Mouse (Mus musculus): ENCODE measurements at regions not wholly inside any gene's neighbourhood (a gene's known extent, or its start where the extent isn't known, plus 50 kb on each side); places are given as distances from the start of the nearest gene placed in this dataset.

- no peaks in the 10 kb centered on the region for H3K36me3 ChIP-seq
- no peaks in the 10 kb centered on the region for H3K27me3 ChIP-seq (ENCODE audit: low read depth, poor library complexity, severe bottlenecking)
- no peak overlapping the region for H3K27ac ChIP-seq
- H3K9me3 ChIP-seq (replicated peaks): no peaks in the 10 kb centered on the region
- 87% methylated on average over 3 of the region's 3 CpGs for WGBS
- H3K4me3 ChIP-seq: no peak overlapping the region
- no peak for DNase-seq (ENCODE audit: low spot score)
- no peaks in the 10 kb centered on the region for H3K4me1 ChIP-seq
Measured at GRCm38 (mm10) chr1:125307223-125307622, 128.3 kb downstream of the Actr3 start.

GRCm38 (mm10) chr1:125298520-125299090 is 136.9 kb downstream of the Actr3 start:
- 90% methylated on average over 5 of the region's 5 CpGs for WGBS
- Histone ChIP-seq H3K4me3 (no peak overlapping the region), H3K27me3 (ENCODE audit: low read depth, poor library complexity, severe bottlenecking) (no peaks in the 10 kb centered on the region), H3K4me1 (no peaks in the 10 kb centered on the region), H3K36me3 (no peaks in the 10 kb centered on the region), H3K9me3 (replicated peaks) (no peaks in the 10 kb centered on the region), H3K27ac (no peak overlapping the region)
- DNase-seq (ENCODE audit: low spot score): no peak

GRCm38 (mm10) chr1:125295646-125296045 is 139.9 kb downstream of the Actr3 start:
- H3K9me3 ChIP-seq (replicated peaks): no peaks in the 10 kb centered on the region

GRCm38 (mm10) chr1:125290320-125291021 is 145.1 kb downstream of the Actr3 start:
- Histone ChIP-seq H3K9me3 (replicated peaks) (no peaks in the 10 kb centered on the region), H3K4me3 (no peak overlapping the region), H3K27ac (no peak overlapping the region), H3K36me3 (no peaks in the 10 kb centered on the region), H3K4me1 (no peaks in the 10 kb centered on the region), H3K27me3 (ENCODE audit: low read depth, poor library complexity, severe bottlenecking) (no peaks in the 10 kb centered on the region)
- DNase-seq (ENCODE audit: low spot score): no peak
- WGBS: 94% methylated on average over 12 of the region's 12 CpGs

More at GRCm38 (mm10) chr1:125295646-125296045, 139.9 kb downstream of the Actr3 start:
- Histone ChIP-seq H3K27me3 (ENCODE audit: low read depth, poor library complexity, severe bottlenecking) (no peaks in the 10 kb centered on the region), H3K4me3 (no peak overlapping the region), H3K4me1 (no peaks in the 10 kb centered on the region), H3K36me3 (no peaks in the 10 kb centered on the region), H3K27ac (no peak overlapping the region)
- WGBS: 94% methylated on average over 3 of the region's 3 CpGs
- DNase-seq (ENCODE audit: low spot score): no peak

GRCm38 (mm10) chr1:125286347-125286746 is 149.2 kb downstream of the Actr3 start:
- WGBS: 64% methylated on average over 2 of the region's 2 CpGs
- Histone ChIP-seq H3K9me3 (replicated peaks) (no peaks in the 10 kb centered on the region), H3K4me1 (no peaks in the 10 kb centered on the region), H3K4me3 (no peak overlapping the region), H3K27me3 (ENCODE audit: low read depth, poor library complexity, severe bottlenecking) (no peaks in the 10 kb centered on the region), H3K36me3 (no peaks in the 10 kb centered on the region), H3K27ac (no peak overlapping the region)
- no peak for DNase-seq (ENCODE audit: low spot score)

- no peak overlapping the region for H3K27ac ChIP-seq
- no peaks in the 10 kb centered on the region for H3K27me3 ChIP-seq (ENCODE audit: low read depth, poor library complexity, severe bottlenecking)
- no peaks in the 10 kb centered on the region for H3K4me1 ChIP-seq
- H3K9me3 ChIP-seq (replicated peaks): no peaks in the 10 kb centered on the region
- no peak for DNase-seq (ENCODE audit: low spot score)
- 87% methylated on average over 2 of the region's 2 CpGs for WGBS
- no peak overlapping the region for H3K4me3 ChIP-seq
- no peaks in the 10 kb centered on the region for H3K36me3 ChIP-seq
Measured at GRCm38 (mm10) chr1:125284693-125285092, 150.8 kb downstream of the Actr3 start.

- H3K27me3 ChIP-seq (ENCODE audit: low read depth, poor library complexity, severe bottlenecking): no peaks in the 10 kb centered on the region
- no peaks in the 10 kb centered on the region for H3K36me3 ChIP-seq
- no peaks in the 10 kb centered on the region for H3K9me3 ChIP-seq (replicated peaks)
- DNase-seq (ENCODE audit: low spot score): no peak
- WGBS: 83% methylated on average over 2 of the region's 2 CpGs
- no peak overlapping the region for H3K4me3 ChIP-seq
- H3K4me1 ChIP-seq: no peaks in the 10 kb centered on the region
- H3K27ac ChIP-seq: no peak overlapping the region
Measured at GRCm38 (mm10) chr1:125273752-125274151, 161.8 kb downstream of the Actr3 start.

GRCm38 (mm10) chr1:125263684-125264083 is 171.8 kb downstream of the Actr3 start:
- no peaks in the 10 kb centered on the region for H3K36me3 ChIP-seq
- H3K27ac ChIP-seq: no peak overlapping the region
- no peak for DNase-seq (ENCODE audit: low spot score)
- no peaks in the 10 kb centered on the region for H3K4me1 ChIP-seq
- no peak overlapping the region for H3K4me3 ChIP-seq
- H3K9me3 ChIP-seq (replicated peaks): no peaks in the 10 kb centered on the region
- H3K27me3 ChIP-seq (ENCODE audit: low read depth, poor library complexity, severe bottlenecking): no peaks in the 10 kb centered on the region
- WGBS: 86% methylated on average over 6 of the region's 6 CpGs

GRCm38 (mm10) chr1:125263068-125263467 is 172.5 kb downstream of the Actr3 start:
- H3K4me3 ChIP-seq: no peak overlapping the region
- H3K27ac ChIP-seq: no peak overlapping the region
- no peaks in the 10 kb centered on the region for H3K36me3 ChIP-seq
- 94% methylated on average over 6 of the region's 6 CpGs for WGBS
- no peaks in the 10 kb centered on the region for H3K9me3 ChIP-seq (replicated peaks)
- no peaks in the 10 kb centered on the region for H3K4me1 ChIP-seq
- no peaks in the 10 kb centered on the region for H3K27me3 ChIP-seq (ENCODE audit: low read depth, poor library complexity, severe bottlenecking)
- no peak for DNase-seq (ENCODE audit: low spot score)

GRCm38 (mm10) chr1:125242345-125242744 is 193.2 kb downstream of the Actr3 start:
- WGBS: 89% methylated on average over 7 of the region's 7 CpGs
- no peak overlapping the region for H3K4me3 ChIP-seq
- no peaks in the 10 kb centered on the region for H3K4me1 ChIP-seq
- DNase-seq (ENCODE audit: low spot score): no peak
- H3K27me3 ChIP-seq (ENCODE audit: low read depth, poor library complexity, severe bottlenecking): no peaks in the 10 kb centered on the region
- no peak overlapping the region for H3K27ac ChIP-seq
- no peaks in the 10 kb centered on the region for H3K36me3 ChIP-seq
- H3K9me3 ChIP-seq (replicated peaks): no peaks in the 10 kb centered on the region

- no peak for DNase-seq (ENCODE audit: low spot score)
- Histone ChIP-seq H3K4me3 (no peak overlapping the region), H3K27me3 (ENCODE audit: low read depth, poor library complexity, severe bottlenecking) (no peaks in the 10 kb centered on the region), H3K9me3 (replicated peaks) (no peaks in the 10 kb centered on the region), H3K4me1 (no peaks in the 10 kb centered on the region), H3K27ac (no peak overlapping the region), H3K36me3 (no peaks in the 10 kb centered on the region)
- WGBS: 97% methylated on average over 1 of the region's 1 CpGs
Measured at GRCm38 (mm10) chr1:125241717-125242116, 193.8 kb downstream of the Actr3 start.

- WGBS: 81% methylated on average over 3 of the region's 3 CpGs
- Histone ChIP-seq H3K27me3 (ENCODE audit: low read depth, poor library complexity, severe bottlenecking) (no peaks in the 10 kb centered on the region), H3K27ac (no peak overlapping the region), H3K4me1 (no peaks in the 10 kb centered on the region), H3K4me3 (no peak overlapping the region), H3K9me3 (replicated peaks) (no peaks in the 10 kb centered on the region), H3K36me3 (no peaks in the 10 kb centered on the region)
- no peak for DNase-seq (ENCODE audit: low spot score)
Measured at GRCm38 (mm10) chr1:125237595-125237988, 197.9 kb downstream of the Actr3 start.

- H3K36me3 ChIP-seq: no peaks in the 10 kb centered on the region
- DNase-seq (ENCODE audit: low spot score): no peak
- 91% methylated on average over 10 of the region's 10 CpGs for WGBS
Measured at GRCm38 (mm10) chr1:125236948-125237594, 198.5 kb downstream of the Actr3 start.

More at GRCm38 (mm10) chr1:125236948-125237594, 198.5 kb downstream of the Actr3 start:
- no peaks in the 10 kb centered on the region for H3K27me3 ChIP-seq (ENCODE audit: low read depth, poor library complexity, severe bottlenecking)
- no peaks in the 10 kb centered on the region for H3K9me3 ChIP-seq (replicated peaks)
- no peak overlapping the region for H3K4me3 ChIP-seq
- no peaks in the 10 kb centered on the region for H3K4me1 ChIP-seq
- H3K27ac ChIP-seq: no peak overlapping the region

Data from limb, embryonic 10.5 days (tissue).